Mouse (Mus musculus) heart, adult 8-10 months (tissue): ENCODE data around the gene Dhrs11. TPM values are rescaled to one million over a fixed set of nuclear protein-coding genes. Genes with fewer than 3 reads are reported as not detected.

ENCODE experiments used
- DNase-seq: peaks from one replicate; pipeline ENCODE4 v3.0.0; 2022; ENCODE audit warnings: low spot score
- total RNA-seq, 4 experiments: library from RNA; stranded (reverse); gene quantifications; 2 replicates each; pipeline ENCODE4 v1.2.4; 2022

Gene Dhrs11
- total RNA-seq, 4 experiments from 2014 or later, result 104 to 123 (median 113) TPM

DNA sequence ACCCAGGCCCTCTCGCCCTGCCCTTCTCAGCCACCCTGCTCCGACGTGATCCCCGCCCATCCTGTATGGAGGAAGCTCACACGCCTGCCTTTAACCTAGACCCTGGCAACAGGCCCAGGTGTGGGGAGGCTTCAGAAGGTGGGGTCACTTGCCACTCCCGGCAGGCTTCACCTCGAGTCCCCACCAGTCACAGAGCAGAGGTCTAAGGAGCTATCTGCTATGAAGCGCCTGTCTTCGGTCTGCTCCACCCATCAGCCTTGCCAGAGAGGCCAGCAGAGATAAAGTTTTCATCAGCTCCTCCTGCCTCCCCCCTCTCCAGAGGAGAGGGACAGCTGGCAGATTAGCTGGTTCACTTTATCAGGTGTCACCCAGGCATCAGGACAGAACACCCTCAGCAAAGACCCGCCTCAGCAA lies 5.3 kb downstream of the Dhrs11 start:
- DNase-seq, result peak; percentile 49

DNA sequence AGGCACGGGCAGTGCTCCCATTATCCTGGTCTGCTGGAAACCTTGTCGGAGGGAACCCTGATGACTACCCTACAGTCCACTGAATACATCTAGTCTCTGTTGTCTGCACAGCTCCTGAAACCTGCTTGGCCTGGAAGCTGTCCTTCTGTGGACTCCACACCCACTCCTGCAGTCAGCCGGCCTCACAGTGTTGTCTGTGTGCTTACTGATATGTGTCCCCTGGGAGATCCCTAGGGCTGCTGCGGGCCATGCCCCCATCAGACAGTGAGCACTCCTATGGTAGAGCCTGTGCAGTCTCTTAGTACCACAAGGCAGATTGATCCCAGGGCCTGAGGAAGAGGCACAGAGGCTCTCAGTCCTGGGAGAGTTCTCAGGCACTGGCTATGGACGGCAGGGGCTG lies 6.3 kb downstream of the Dhrs11 start:
- DNase-seq, result no peak

DNA sequence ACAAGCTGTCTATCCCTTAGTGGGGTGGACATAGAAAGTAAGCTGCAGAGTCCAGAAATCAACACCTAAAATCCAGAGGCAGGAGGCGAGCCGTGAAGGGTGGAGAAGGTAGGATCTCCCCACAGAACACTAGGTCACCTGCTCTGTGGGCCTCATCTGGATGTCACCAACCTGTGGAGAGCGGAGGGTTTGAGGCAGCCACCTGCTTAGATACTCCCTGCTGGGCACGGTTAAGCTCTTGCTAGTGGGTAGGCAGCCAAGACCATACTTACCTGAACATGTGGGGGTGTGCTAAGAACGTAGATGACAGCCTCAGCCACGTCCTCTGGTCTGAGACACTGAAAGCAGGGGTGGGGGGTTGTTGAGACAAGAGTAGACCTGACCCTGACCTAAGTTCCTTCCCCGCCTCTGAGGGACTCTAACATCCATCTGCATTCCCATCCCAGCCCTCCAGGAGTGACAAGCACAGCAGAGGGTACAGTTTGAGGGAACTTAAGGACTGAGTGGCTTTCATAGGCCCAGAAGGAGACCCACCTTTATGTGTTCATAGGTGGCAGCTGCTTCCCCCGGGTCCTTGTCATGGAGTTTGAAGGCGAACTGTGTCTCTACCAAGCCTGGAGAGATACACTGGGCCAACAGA lies 7.5 kb downstream of the Dhrs11 start:
- DNase-seq, result no peak

DNA sequence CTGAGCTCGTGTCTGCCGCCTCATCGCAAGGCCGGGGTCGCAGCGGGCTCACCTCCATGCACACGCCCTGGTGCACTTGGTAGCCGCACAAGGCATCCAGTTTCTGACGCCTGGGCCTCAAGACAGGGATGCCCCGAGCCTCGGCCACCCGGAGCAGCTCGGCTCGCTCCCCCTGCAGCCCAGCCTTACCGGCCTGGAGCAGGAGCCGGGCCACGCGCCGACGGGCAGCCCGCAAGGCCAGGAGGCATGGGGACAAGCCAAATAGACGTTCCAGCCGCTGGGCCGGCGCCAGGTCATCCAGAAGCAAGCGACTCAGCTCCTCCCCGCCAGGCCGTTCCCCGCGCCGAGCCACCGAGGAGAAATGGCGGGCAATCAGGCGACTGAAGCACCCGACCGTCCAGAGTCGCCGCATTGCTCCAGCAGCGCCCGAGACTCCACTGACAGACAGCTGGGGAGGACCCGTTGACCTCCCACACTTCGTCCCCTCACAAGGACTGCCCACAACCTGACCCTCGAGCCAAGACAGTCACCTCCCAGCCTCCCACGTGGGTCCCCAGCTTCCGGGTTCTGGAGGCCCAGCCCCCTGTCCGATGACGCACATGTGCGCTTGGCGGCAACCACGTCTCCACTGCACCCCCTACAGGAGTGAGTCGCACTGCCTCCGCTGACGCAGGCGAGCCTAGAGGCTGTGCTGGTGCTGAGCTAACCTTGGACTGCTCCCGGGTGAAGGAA lies 9.7 kb downstream of the Dhrs11 start, which contains the start of gene Mrm1:
Mrm1 (minus strand) TSS at position 555 of the 732 bp plus-strand sequence.
- peak; percentile 96 for DNase-seq

DNA sequence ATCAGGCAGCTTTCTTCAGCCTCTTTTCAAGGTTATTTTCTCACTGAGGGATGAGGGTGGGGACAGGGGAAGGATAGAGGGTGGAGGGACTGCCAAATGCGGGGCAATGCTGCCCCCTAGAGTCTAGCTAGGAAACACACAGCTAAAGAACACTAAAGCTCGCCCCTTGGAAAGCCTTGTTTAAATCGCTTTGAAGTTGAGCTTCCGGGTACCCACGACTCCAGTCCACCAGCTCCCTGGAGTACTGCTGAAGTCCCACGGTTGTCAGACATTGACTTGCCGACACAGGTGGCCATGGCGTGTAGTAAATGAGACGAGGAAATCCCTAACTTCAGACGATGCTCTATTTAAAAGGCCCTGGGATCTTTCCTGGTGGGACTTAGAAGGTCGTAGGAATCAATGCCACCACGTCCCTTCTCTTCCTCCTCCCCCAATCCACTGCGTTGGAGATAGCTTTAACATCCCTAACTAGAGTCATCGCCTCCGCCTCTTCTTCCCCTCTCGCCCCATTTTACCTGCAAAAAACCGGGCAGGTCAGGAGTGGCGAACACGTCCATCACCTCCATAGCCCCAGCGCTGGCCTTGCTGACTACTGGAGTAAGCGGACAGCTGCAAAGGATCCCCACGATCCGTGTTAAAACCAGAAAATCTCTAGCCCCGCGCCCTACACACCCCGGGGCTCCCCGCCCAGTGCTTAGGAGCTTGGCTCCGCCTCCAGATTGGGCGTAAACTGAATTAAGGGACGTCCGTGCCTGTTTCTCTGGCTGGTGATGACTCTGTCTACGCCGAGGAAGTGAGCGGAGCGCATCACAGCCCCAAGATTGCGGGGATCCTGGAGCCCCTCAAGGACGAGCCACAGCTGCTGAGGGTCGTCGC lies 10.5 kb downstream of the Dhrs11 start:
- DNase-seq, result peak; percentile 86

DNA sequence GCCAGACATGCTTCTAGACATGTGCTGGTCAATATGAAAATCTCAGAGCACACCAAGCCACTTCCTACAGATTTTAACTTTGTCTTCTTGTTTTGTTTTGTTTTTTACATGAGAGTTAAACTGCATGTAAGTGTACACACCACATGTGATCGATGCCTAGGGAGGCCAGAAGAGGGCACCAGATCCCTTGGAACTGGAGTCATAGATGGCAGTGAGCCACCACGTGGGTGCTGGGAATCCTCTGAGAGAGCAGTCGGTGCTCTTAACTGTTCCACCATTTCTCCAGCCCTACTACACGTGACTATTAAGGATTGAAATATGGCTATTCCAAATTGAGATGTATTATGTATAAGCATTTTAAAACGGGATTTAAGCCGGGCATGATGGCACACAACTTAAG lies 11.4 kb downstream of the Dhrs11 start:
- DNase-seq, result no peak

DNA sequence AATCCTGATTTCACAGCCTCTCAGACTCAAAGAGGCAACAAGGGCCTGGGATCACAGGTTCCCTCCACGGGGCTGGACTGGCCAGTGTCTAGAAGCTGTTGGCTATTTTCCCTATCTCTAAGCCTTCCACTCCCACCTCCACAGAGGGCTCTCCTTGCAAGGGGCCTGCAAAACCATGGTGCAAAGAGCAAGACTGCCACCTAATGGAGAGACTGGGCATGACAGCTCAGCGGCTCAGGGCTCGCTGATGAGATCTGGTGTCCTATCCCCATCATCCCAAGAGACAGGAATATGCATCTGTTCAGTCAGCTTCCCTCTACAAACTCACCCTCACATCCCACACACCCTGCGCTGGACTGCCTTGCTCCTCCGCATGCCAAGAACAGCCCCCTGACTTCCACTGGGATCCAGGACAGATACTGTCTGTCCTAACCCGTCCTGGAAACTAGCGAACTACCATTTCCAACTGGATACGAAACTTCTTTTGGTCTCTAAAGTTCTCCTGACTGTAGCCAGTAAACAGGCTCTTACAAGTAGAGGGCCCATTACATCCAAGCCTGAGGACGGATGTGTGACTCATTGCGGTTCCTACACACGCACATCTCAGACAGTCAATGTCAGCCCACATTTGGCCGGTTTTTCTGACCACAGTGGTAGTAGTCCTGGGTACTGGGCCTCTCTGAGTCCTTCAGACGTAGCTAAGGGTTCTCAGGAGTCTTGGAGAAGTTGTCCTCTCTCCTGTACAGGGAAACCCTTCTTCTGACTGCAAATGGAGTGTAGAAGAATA lies 14.9 kb downstream of the Dhrs11 start:
- DNase-seq, result peak; percentile 51

DNA sequence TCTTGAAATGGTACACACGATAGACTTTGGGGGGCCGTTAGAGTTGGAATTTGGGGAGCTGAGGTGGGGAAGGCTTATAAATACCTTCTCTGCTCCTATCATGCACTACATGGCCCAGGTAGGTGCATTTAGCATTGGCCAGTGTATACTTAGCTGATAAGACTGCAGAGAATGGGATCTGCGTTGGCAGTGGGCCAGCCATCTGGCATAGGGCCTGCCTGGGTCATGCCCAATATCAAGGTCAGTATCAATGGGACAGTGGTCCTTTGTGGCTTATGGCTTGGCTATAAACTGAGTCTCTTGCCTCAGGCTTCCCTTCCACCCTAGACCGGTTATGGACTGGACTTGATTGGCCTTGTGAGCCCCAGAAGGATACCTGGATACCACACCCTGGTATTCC lies 24.4 kb downstream of the Dhrs11 start:
- no peak for DNase-seq

DNA sequence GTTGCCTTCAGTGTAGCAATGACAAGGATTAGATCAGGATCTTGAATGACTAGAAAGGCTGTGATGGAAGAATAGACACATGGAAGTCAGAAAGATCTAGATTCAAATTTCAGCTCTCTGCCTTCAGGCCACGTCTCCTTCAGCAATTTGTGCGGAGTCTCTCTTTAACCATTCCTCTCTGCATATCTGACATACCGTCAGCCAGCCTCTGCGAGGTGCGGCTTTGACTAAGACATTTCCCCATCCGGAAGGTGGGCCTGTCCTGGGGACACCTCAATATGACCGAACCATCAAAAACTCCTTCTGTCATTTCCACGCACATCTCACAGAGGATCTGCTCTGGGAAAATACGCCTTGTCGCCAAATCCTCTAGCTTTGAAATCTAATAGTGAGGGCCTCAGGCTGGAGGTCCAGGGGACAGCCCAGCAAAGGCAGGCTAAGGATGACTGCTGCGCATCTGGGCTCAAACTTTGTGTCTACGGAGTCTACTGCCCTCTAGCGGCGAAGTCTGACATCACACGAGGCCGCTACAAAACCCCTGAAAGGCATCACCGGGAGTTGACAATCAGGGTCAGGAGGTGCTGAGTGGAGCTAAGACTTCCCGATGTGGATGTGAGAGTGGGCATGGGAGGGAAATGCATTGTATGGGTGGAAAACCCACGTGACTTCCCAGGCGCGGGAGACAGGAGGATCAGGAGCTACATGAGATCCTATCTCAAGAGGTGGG lies 31.0 kb downstream of the Dhrs11 start:
- peak; percentile 54 for DNase-seq

DNA sequence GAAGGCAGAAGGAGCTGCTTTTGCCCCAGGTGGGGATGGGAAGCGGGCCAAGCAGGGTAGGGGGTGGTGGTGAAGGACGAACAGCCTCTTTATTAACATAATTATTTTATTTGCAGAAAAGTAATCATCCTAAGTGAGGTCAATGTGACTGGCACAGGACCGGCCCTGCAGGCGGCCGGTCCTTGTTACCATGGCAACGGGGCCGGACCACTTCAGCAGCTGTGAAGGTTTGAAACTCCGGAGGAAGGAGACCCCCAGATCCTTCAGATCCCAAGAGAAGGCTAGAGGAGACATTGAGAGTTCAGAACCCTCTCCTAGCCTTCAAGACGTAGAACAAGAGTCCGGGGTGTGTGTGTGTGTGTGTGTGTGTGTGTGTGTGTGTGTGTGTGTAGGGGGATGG lies 31.8 kb downstream of the Dhrs11 start:
- DNase-seq, result no peak

DNA sequence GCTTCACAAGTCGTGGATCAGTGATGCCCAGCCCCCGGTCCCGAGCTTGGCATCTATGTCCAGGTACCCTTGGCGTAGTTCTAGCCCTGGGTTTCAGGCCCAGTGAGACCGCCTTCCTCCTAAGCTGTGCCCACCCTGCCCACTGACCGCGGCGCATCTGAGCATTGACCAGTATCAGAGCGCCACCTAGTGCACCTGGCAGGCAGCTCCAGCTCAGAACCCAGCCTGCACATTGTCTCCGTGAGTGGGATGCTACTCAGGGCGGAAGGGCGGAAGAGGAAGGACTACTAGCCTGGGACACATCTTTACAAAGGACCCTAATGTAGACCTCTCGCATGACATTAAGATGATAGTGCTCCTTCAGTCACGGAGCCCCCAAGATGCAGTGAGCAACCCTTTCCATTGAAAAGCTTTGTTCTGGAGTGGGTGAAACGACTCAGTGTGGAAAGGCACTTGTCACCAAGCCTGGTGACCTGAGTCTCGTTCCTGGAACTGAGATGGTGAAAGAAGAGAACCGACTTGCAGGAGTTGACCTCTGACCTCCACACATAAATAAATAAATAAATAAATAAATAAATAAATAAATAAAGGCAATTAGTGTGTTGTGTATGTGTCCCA lies 34.2 kb downstream of the Dhrs11 start:
- DNase-seq, result peak; percentile 28

DNA sequence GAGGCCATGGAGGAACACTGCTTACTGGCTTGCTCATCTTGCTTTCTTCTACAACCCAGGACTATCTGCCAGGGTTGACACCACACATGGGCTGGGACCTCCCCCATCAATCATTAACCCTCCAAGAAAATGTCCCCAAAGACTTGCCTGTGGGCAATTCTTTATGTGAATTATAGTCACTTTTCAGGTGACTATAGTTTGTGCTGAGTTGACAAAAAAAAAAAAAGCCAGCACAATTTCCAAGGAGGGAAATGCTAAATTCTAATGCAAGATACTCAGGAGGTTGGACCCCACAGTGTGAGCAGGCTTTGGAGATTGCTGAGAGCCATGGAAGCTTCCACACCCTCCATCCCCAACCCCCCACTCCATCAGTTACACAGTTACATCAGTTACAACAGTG lies 35.2 kb downstream of the Dhrs11 start:
- DNase-seq, result no peak

DNA sequence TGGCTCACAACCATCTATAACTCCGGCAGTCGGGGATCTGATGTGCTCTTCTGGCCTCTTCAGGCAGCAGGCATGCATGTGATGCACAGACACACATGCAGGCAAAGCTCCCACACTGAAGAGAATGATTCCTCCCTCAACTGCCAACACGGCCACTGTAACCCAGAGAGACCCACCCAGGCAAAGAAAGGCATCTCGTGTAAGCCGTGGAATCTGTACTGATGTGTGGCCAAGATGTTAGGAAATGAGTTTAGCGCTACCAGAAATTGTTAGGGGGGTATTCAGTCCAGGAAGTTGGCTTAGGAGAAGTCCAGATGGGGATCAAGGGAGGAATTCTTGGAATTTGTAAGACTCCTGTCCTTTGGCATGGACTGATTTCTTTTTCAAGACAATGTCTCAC lies 38.4 kb downstream of the Dhrs11 start:
- DNase-seq, result no peak

DNA sequence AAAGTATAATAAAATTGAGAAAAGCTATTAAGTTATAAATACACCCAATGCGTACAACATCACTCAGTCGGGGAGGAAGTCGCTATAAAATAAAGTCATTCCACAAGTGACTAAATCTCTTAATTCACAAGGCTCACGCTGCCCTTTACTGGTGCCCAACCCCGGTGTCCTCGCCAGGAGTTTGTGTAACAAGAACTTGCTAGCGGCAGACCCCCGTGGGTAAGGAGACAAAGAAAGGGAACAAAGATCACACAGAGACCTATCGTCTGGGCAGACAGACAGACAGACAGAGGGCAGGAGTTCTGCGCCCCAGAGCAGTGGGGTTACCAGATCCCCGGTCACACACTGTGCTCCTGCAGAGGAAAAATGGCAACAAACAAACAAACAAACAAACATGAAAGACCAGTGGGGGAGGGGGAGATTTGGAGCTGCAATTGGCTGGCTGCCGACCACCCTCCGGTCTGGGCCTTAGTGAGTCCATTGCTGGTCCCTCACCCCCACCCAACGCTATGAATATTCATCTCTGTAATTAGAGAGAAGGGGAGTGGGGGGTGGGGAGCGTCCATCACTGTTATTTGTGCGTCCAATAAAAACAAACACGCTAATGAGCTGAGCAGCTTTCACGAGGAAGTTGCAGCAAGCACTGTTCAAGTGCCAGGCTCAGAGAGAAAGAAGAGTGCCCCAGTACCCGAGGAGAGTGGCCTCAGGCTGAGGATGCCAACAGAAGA lies 48.5 kb downstream of the Dhrs11 start:
- DNase-seq, result no peak

DNA sequence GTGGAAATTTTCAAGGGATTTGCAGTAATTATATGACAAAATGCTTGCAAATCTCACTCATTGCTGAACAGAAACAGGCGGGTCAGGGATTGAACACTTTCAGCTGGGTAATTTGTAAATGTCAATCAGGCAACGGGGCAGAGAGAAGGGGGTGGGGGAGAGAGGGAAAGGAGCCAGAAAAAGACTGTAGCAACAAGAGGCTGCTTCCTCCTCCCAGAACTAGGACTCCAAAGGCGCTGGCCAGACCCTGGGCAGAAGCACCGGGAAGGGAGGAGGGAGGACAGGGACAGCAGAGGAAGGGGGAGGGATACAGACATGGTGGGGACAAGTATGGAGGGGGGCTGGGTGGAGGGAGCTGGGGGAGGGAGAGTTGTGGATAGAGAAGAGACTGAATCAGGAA lies 53.2 kb downstream of the Dhrs11 start:
- no peak for DNase-seq

DNA sequence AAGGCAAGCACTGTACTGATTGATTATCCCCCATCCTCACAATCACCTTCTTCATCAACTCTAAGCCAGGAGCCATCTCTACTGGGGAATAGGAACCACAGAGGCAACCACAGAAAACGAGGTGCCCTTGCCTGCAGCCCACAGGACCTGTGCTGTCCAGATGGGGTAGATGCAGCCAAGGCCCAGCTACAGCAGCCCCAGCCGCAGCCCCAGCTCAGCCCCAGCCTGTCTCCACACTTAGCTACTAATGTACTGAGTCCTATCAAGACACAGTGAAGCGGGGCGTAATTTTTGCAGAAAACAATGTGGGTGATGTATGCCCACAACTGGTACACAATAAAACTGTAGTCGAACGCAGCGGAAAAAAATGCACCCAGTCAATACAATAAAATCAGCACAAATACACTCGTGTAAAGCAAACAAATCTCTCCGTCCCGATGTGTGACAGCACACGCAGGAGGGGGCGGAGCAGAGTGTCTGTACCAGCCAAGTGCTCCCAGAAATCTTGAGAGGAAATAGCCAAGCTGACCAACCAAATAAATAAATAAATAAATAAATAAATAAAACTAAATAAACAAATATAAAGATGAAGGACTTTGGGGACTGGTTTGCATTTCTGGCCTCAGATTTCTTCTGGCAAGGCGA lies 53.8 kb downstream of the Dhrs11 start:
- no peak for DNase-seq
